Mouse (Mus musculus): ENCODE measurements at regions not wholly inside any gene's neighbourhood (a gene's known extent, or its start where the extent isn't known, plus 50 kb on each side); places are given as distances from the start of the nearest gene placed in this dataset.

DNA sequence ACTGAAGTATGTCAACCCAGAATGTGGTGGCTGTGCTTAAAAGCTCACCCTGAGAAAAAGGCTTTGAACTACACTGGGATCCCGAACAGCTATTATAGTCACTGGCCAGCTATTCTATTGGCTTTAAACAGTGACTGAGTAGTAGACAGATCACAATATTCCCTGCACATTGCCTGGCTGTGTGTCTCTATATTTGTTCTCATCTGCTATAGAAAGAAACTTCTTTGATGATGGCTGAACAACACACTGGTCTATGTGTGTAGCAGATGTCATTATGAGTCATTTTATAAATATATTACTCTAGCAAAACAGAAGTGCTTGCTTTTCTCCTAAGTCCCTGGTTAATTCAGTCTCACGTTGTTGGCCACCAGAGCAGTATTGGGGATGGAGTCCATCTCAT is 152.1 kb upstream of the Slco6d1 start:
- H3K9me3 ChIP-seq (ENCODE audit: low read length) = no peaks in the 10 kb centered on the region
- DNase-seq = no peak
- H3K36me3 ChIP-seq (replicated peaks; ENCODE audit: insufficient read depth, low read length) = no peaks in the 10 kb centered on the region
- H3K27ac ChIP-seq (ENCODE audit: low read depth) = no peak overlapping the region
- no peaks in the 10 kb centered on the region for H3K27me3 ChIP-seq (ENCODE audit: insufficient read depth, low read length)
- no peaks in the 10 kb centered on the region for H3K4me1 ChIP-seq (ENCODE audit: insufficient read depth)
- TF ChIP-seq EP300 (IDR thresholded peaks at IDR 0.05; ENCODE audit: low read depth) (no peak), CTCF (IDR thresholded peaks at IDR 0.05; ENCODE audit: low read depth) (no peak)
- 69% methylated on average over 2 of the region's 2 CpGs for WGBS (ENCODE audit: insufficient replicate concordance)
- no peak for ATAC-seq
- H3K9ac ChIP-seq (replicated peaks) = no peak overlapping the region
- no peak overlapping the region for H3K4me2 ChIP-seq (ENCODE audit: low read depth, low read length)
- H3K4me3 ChIP-seq (ENCODE audit: low read depth, low read length) = no peak overlapping the region

DNA sequence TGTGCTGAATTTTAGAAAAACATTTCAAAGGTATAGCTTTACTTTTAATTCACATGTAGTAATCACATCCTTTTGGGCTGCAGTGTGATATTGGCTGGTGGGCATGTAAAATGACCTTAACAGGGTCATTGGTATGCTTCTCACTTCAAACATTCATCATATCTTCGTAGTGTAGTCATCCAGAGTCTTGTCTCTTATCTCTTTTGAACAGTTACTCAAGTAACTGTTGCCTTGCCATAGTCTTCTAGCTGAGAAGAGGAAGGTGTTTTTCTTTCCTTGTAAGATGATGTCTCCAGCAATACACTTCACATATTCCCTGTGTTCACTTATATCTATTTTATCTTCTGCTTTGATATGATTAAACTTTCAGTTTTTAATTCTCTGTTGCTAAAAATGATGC is 150.7 kb upstream of the Slco6d1 start:
- no peaks in the 10 kb centered on the region for H3K36me3 ChIP-seq (replicated peaks; ENCODE audit: insufficient read depth, low read length)
- H3K4me1 ChIP-seq (ENCODE audit: insufficient read depth) = no peaks in the 10 kb centered on the region
- no peaks in the 10 kb centered on the region for H3K27me3 ChIP-seq (ENCODE audit: insufficient read depth, low read length)
- H3K4me3 ChIP-seq (ENCODE audit: low read depth, low read length) = no peak overlapping the region
- 44% methylated on average over 1 of the region's 1 CpGs for WGBS (ENCODE audit: insufficient replicate concordance)
- no peak overlapping the region for H3K4me2 ChIP-seq (ENCODE audit: low read depth, low read length)
- no peak for DNase-seq
- no peak overlapping the region for H3K27ac ChIP-seq (ENCODE audit: low read depth)
- no peaks in the 10 kb centered on the region for H3K9me3 ChIP-seq (ENCODE audit: low read length)
- no peak overlapping the region for H3K9ac ChIP-seq (replicated peaks)
- TF ChIP-seq EP300 (IDR thresholded peaks at IDR 0.05; ENCODE audit: low read depth) (no peak), CTCF (IDR thresholded peaks at IDR 0.05; ENCODE audit: low read depth) (no peak)
- ATAC-seq = no peak

GRCm38 (mm10) chr1:98273966-98274616 is 146.8 kb upstream of the Slco6d1 start:
- WGBS (ENCODE audit: insufficient replicate concordance) = 40% methylated on average over 6 of the region's 6 CpGs
- no peak overlapping the region for H3K9ac ChIP-seq (replicated peaks)
- no peak overlapping the region for H3K4me2 ChIP-seq (ENCODE audit: low read depth, low read length)
- H3K27ac ChIP-seq (ENCODE audit: low read depth) = no peak overlapping the region
- H3K36me3 ChIP-seq (replicated peaks; ENCODE audit: insufficient read depth, low read length) = no peaks in the 10 kb centered on the region
- no peak overlapping the region for H3K4me3 ChIP-seq (ENCODE audit: low read depth, low read length)
- H3K9me3 ChIP-seq (ENCODE audit: low read length) = no peaks in the 10 kb centered on the region
- no peak for ATAC-seq
- H3K4me1 ChIP-seq (ENCODE audit: insufficient read depth) = no peaks in the 10 kb centered on the region
- no peaks in the 10 kb centered on the region for H3K27me3 ChIP-seq (ENCODE audit: insufficient read depth, low read length)
- DNase-seq = no peak
- TF ChIP-seq EP300 (IDR thresholded peaks at IDR 0.05; ENCODE audit: low read depth) (no peak), CTCF (IDR thresholded peaks at IDR 0.05; ENCODE audit: low read depth) (no peak)

- Histone ChIP-seq H3K9ac (replicated peaks) (no peak overlapping the region), H3K36me3 (replicated peaks; ENCODE audit: insufficient read depth, low read length) (no peaks in the 10 kb centered on the region), H3K27ac (ENCODE audit: low read depth) (no peak overlapping the region), H3K9me3 (ENCODE audit: low read length) (no peaks in the 10 kb centered on the region), H3K4me3 (ENCODE audit: low read depth, low read length) (no peak overlapping the region), H3K4me2 (ENCODE audit: low read depth, low read length) (no peak overlapping the region), H3K27me3 (ENCODE audit: insufficient read depth, low read length) (no peaks in the 10 kb centered on the region), H3K4me1 (ENCODE audit: insufficient read depth) (no peaks in the 10 kb centered on the region)
- TF ChIP-seq EP300 (IDR thresholded peaks at IDR 0.05; ENCODE audit: low read depth) (no peak), CTCF (IDR thresholded peaks at IDR 0.05; ENCODE audit: low read depth) (no peak)
- ATAC-seq (no peak), DNase-seq (no peak)
- WGBS (ENCODE audit: insufficient replicate concordance) = 61% methylated on average over 1 of the region's 1 CpGs
These were observed 145.4 kb upstream of the Slco6d1 start for GRCm38 (mm10) chr1:98275524-98275923.

DNA sequence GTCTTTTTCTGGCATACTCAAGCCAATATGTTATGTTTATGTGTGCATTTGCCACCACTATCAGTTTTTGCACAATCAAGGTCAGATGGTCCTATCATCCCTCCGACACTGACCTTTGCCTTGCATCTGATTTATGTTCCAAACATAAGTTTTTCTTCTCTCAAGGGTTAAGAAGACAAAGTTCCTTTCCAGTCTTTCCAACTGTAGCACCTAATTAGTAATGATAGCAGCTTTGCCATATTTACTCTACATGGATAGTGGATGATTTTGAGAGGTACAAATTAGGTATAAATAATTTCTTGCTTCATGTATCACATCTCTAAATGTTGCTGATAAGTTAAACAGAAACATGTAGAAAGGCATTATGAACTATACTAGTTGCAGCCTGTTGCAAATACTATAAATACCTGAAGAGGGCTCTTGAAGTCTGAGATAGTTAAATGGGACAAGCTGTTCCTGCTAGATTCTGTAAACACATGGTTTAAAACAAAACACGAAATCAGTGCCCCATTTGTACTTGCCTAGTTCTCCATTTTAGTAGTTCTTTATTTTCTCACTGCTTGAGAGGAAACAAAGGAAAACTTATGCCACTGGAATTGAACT is 141.4 kb upstream of the Slco6d1 start:
- WGBS (ENCODE audit: insufficient replicate concordance) = 56% methylated on average over 2 of the region's 2 CpGs

DNA sequence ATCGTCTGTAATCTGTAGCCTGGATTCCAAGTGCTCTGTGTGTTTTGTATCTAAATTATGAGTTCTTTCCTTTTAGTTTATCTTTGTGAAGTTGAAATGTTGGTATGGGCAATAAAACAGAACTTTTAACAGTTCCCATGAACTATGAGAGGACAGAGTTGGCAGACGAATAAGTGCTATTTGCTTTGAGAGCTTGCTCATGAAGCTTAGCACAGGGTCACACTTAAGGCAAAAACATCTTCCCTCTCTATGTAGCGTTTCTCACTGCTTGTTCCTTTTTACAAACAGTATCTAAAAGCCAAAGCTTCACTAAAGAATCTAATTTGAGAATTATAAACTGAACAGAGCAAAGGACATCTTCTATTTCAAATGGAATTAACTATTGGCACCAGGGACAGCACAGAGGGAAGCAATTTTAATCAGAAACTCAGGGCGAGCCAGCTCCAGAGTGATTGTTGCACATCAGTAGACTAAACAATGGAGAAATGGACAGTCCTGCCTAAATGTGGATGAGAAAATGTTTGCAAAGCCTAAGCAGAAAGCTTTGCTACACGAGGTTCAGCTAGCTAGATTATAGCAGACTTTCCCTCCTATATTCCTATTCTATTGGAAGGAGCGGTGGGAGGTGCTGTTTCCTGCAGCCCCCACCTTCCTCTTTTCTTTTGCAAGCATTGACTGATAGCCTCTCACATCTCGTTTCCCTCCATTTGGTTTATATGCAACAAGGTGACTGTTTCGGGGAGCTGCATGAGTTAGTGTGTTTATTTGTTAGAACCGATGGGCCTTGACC is 140.5 kb upstream of the Slco6d1 start:
- Histone ChIP-seq H3K4me3 (ENCODE audit: low read depth, low read length) (no peak overlapping the region), H3K36me3 (replicated peaks; ENCODE audit: insufficient read depth, low read length) (no peaks in the 10 kb centered on the region), H3K9me3 (ENCODE audit: low read length) (no peaks in the 10 kb centered on the region), H3K4me2 (ENCODE audit: low read depth, low read length) (no peak overlapping the region), H3K27me3 (ENCODE audit: insufficient read depth, low read length) (no peaks in the 10 kb centered on the region), H3K4me1 (ENCODE audit: insufficient read depth) (no peaks in the 10 kb centered on the region), H3K9ac (replicated peaks) (no peak overlapping the region), H3K27ac (ENCODE audit: low read depth) (no peak overlapping the region)
- DNase-seq (no peak), ATAC-seq (no peak)
- WGBS (ENCODE audit: insufficient replicate concordance) = 55% methylated on average over 9 of the region's 9 CpGs
- TF ChIP-seq EP300 (IDR thresholded peaks at IDR 0.05; ENCODE audit: low read depth) (no peak), CTCF (IDR thresholded peaks at IDR 0.05; ENCODE audit: low read depth) (no peak)

More for the DNA sequence above, 141.4 kb upstream of the Slco6d1 start:
- Histone ChIP-seq H3K4me2 (ENCODE audit: low read depth, low read length) (no peak overlapping the region), H3K27me3 (ENCODE audit: insufficient read depth, low read length) (no peaks in the 10 kb centered on the region), H3K9me3 (ENCODE audit: low read length) (no peaks in the 10 kb centered on the region), H3K36me3 (replicated peaks; ENCODE audit: insufficient read depth, low read length) (no peaks in the 10 kb centered on the region), H3K4me1 (ENCODE audit: insufficient read depth) (no peaks in the 10 kb centered on the region), H3K4me3 (ENCODE audit: low read depth, low read length) (no peak overlapping the region), H3K9ac (replicated peaks) (no peak overlapping the region), H3K27ac (ENCODE audit: low read depth) (no peak overlapping the region)
- DNase-seq (no peak), ATAC-seq (no peak)
- TF ChIP-seq CTCF (IDR thresholded peaks at IDR 0.05; ENCODE audit: low read depth) (no peak), EP300 (IDR thresholded peaks at IDR 0.05; ENCODE audit: low read depth) (no peak)

All from liver, postnatal 0 days (tissue).